Mouse (Mus musculus) stomach, embryonic 14.5 days (tissue): ENCODE measurements at regions not wholly inside any gene's neighbourhood (a gene's known extent, or its start where the extent isn't known, plus 50 kb on each side); places are given as distances from the start of the nearest gene placed in this dataset.

Source experiments
- ATAC-seq: fragments of 200-750 bp; cut with Nextera tagmentation; 2 replicates; pipeline ENCODE4 v1.8.0; 2017; ENCODE audit warnings: low read depth, moderate TSS enrichment; ENCODE audit not compliant: insufficient number of reproducible peaks, insufficient read depth, low FRiP score
- H3K27ac ChIP-seq: fragments of 300-500 bp; sonication (generic); 2 replicates; pipeline ENCODE4 v1.5.1; 2014; ENCODE audit warnings: mild to moderate bottlenecking, low read length, moderate library complexity, mixed read lengths
- H3K27me3 ChIP-seq: fragments of 300-500 bp; sonication (generic); 2 replicates; pipeline ENCODE4 v1.6.1; 2014; ENCODE audit warnings: low read length, control low read depth, mixed read lengths; ENCODE audit not compliant: control insufficient read depth, insufficient read depth
- H3K36me3 ChIP-seq: fragments of 300-500 bp; sonication (generic); 2 replicates; pipeline ENCODE4 v1.6.1; 2014; ENCODE audit warnings: mild to moderate bottlenecking, control low read depth, low read length, moderate library complexity, mixed read lengths; ENCODE audit not compliant: control insufficient read depth, insufficient read depth
- H3K4me1 ChIP-seq: fragments of 300-500 bp; sonication (generic); 2 replicates; pipeline ENCODE4 v1.6.1; 2014; ENCODE audit warnings: low read length, control low read depth, mixed read lengths; ENCODE audit not compliant: control insufficient read depth, insufficient read depth
- H3K4me2 ChIP-seq: fragments of 300-500 bp; sonication (generic); replicated peaks from 2 replicates; pipeline ENCODE4 v1.6.1; 2014; ENCODE audit warnings: low read depth, low read length, control low read depth
- H3K4me3 ChIP-seq: fragments of 300-500 bp; sonication (generic); 2 replicates; pipeline ENCODE4 v1.5.1; 2014; ENCODE audit warnings: low read depth, low read length, control low read depth
- H3K9ac ChIP-seq: fragments of 300-500 bp; sonication (generic); replicated peaks from 2 replicates; pipeline ENCODE4 v1.6.1; 2014; ENCODE audit warnings: low read depth, mild to moderate bottlenecking, control low read depth, low read length, moderate library complexity, mixed read lengths
- H3K9me3 ChIP-seq: fragments of 300-500 bp; sonication (generic); 2 replicates; pipeline ENCODE4 v1.6.1; 2016; ENCODE audit warnings: low read depth, low read length, control low read depth; ENCODE audit not compliant: control insufficient read depth
- WGBS: fragments of 180-500 bp; shearing (Covaris S2); extraction: QIAGEN DNeasy Blood & Tissue Kit; methylation state at CpG from one replicate; pipeline ENCODE4 v1.1.7; 2014; 5-methylcytosine and 5-hydroxymethylcytosine counted together

DNA sequence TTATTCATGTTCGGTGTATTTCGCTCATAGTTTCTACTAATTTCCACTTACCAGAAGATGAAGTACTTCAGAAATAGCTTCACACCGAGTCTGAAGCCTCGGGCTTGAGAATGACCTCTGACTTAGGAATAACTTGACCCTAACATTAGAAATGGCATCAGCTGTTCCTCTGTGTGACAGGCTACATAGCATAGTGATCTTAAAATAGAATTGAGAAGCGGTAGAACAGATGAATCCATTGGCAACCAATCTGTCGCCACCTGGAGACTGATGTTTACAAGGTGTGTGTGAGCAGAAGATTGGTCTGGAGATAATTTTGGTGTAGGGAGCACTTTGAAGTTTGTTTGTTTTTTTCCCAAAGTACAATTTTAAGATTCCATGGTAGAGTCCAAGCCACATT lies 60.9 kb upstream of the Ahi1 start:
- Histone ChIP-seq H3K4me2 (no peak overlapping the region), H3K27me3 (no peaks in the 10 kb centered on the region), H3K4me1 (no peaks in the 10 kb centered on the region), H3K4me3 (no peak overlapping the region), H3K9ac (no peak overlapping the region), H3K36me3 (no peaks in the 10 kb centered on the region), H3K9me3 (no peaks in the 10 kb centered on the region), H3K27ac (no peak overlapping the region)
- 59% methylated on average over 6 of the region's 6 CpGs for WGBS
- no peak for ATAC-seq

DNA sequence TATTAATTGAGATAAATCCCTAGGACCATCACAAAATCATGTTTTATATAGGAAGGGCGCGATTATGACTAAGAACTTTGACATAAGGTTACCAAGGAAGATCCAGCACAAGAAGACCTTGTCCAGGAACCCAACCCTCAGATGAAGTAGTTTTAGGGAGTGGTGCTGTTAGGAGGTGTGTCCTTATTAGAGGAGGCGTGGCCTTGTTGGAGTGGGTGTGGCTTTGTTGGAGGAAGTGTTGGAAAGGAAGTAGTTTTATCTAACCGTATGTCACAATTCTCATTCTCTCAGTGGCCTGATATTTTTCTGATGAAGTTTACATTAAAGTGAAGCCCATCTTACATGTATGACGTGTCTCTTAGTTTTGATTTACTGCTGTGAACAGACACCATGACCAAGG lies 68.7 kb upstream of the Ahi1 start:
- Histone ChIP-seq H3K9ac (no peak overlapping the region), H3K4me2 (no peak overlapping the region), H3K27me3 (no peaks in the 10 kb centered on the region), H3K9me3 (no peaks in the 10 kb centered on the region), H3K27ac (no peak overlapping the region), H3K36me3 (no peaks in the 10 kb centered on the region), H3K4me3 (no peak overlapping the region), H3K4me1 (no peaks in the 10 kb centered on the region)
- ATAC-seq = no peak
- WGBS = 88% methylated on average over 5 of the region's 5 CpGs

DNA sequence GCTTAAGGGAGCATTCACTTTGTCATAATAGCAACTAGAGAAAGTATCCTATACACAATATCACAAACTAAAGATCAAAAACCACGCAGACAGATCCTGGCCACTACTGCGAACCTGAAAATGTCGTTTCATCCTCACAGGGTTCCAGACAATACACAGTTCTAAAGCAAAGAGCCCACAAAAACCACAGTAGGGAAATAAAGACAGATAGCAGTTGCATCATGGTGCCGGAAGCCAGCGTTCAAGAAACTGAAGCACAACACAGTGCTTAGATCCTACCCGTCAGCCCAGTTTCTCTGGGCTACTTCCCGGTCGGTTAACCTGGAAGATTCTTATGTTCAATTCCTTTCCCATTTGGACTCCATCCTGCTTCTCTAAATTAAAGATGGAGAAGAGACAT lies 69.7 kb upstream of the Ahi1 start:
- 92% methylated on average over 8 of the region's 8 CpGs for WGBS
- H3K9ac ChIP-seq = no peak overlapping the region
- no peak overlapping the region for H3K4me3 ChIP-seq
- H3K27me3 ChIP-seq = no peaks in the 10 kb centered on the region
- no peaks in the 10 kb centered on the region for H3K9me3 ChIP-seq
- ATAC-seq = no peak
- no peaks in the 10 kb centered on the region for H3K36me3 ChIP-seq
- no peak overlapping the region for H3K27ac ChIP-seq
- H3K4me1 ChIP-seq = no peaks in the 10 kb centered on the region
- H3K4me2 ChIP-seq = no peak overlapping the region

DNA sequence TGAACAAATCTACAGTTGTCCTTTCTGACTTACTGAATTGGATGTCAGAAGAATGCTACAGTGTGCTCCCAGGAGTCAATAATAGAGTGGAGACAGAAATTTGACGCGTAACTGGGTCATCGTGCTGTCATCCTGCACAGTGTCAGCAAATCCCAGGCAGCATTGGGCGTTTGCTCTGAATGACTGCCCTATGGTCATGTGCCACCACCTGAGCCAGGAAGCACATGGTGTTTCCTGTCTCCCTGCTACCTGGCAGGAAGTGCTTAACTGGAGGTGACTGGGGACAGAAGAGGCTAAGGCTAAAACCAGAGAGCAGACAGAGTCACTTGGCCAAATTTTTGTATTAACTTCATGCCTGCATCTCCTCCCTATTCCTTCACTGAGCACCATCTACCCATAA lies 72.1 kb upstream of the Ahi1 start:
- Histone ChIP-seq H3K27me3 (no peaks in the 10 kb centered on the region), H3K9me3 (no peaks in the 10 kb centered on the region), H3K27ac (no peak overlapping the region), H3K4me3 (no peak overlapping the region), H3K9ac (no peak overlapping the region), H3K4me1 (0 out of 2 replicates have a peak, but pooled peaks cover 3% of the 10 kb centered on the region), H3K36me3 (no peaks in the 10 kb centered on the region), H3K4me2 (no peak overlapping the region)
- WGBS = 84% methylated on average over 4 of the region's 4 CpGs
- ATAC-seq = no peak

DNA sequence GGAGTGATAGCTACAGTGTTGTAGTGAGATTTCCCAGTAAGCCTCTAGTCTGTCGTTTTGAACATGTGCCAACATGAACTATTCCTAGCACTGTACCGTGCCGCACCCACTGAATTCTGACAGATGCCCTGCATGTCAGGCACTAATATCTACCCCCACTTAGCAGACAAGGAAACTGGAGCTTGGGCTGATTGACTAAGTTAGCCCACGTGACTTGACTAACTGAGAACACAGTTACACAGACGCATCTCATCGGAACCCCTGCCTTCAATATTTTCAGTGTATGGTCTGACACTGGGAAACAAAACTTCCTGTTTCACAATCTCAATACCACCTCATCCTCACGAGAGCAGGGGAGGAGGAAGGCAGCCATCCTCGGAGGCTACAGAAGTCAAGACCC lies 72.9 kb upstream of the Ahi1 start:
- Histone ChIP-seq H3K9ac (no peak overlapping the region), H3K4me1 (0 out of 2 replicates have a peak, but pooled peaks cover 3% of the 10 kb centered on the region), H3K4me2 (no peak overlapping the region), H3K27ac (no peak overlapping the region), H3K9me3 (no peaks in the 10 kb centered on the region), H3K36me3 (no peaks in the 10 kb centered on the region), H3K27me3 (no peaks in the 10 kb centered on the region), H3K4me3 (no peak overlapping the region)
- WGBS = 79% methylated on average over 8 of the region's 8 CpGs
- no peak for ATAC-seq

DNA sequence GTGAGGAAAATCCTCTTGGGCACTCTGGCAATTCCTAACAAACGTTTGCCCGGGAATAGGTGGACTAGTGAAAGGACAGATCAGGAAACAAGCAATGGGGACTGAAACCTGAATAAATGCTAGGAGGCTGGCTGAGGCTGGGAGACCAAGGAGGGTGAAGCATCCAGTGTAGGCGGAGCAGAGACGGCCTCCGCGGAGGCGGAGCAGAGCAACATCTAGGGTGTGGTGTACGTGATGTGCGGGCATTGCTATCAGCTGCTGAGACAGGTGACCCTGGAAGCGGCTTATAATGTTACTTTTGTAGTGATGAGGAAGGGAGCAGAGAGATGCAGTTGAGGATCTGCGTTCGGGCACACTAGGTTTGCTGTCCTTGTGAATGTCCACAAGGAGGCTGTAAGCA lies 85.3 kb upstream of the Ahi1 start:
- H3K4me2 ChIP-seq = no peak overlapping the region
- H3K9ac ChIP-seq = no peak overlapping the region
- H3K27me3 ChIP-seq = no peaks in the 10 kb centered on the region
- H3K36me3 ChIP-seq = no peaks in the 10 kb centered on the region
- no peaks in the 10 kb centered on the region for H3K4me1 ChIP-seq
- H3K27ac ChIP-seq = no peak overlapping the region
- H3K9me3 ChIP-seq = no peaks in the 10 kb centered on the region
- no peak overlapping the region for H3K4me3 ChIP-seq
- no peak for ATAC-seq
- 82% methylated on average over 12 of the region's 12 CpGs for WGBS

DNA sequence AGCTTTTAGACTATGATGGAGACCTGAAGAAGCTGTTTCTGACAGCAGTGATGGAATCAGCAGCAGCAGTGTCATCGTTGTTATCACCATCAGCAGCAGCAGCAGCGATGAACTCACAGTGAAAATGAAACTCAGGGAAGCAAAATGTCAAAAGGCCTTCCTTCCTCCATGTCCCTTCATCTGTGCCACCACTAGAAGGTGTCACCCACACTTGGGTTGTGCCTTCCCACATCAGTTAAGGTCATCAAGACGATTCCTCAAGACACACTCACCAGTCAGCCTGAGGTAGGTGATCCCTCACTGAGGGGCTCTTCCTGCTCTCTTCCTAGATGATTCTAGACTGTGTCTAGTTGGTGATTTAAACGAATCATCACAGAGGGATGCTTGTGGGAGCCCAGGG lies 87.3 kb upstream of the Ahi1 start:
- no peak overlapping the region for H3K4me3 ChIP-seq
- H3K4me2 ChIP-seq = no peak overlapping the region
- no peaks in the 10 kb centered on the region for H3K36me3 ChIP-seq
- no peaks in the 10 kb centered on the region for H3K4me1 ChIP-seq
- no peak overlapping the region for H3K9ac ChIP-seq
- H3K27me3 ChIP-seq = no peaks in the 10 kb centered on the region
- 78% methylated on average over 4 of the region's 4 CpGs for WGBS
- no peaks in the 10 kb centered on the region for H3K9me3 ChIP-seq
- H3K27ac ChIP-seq = no peak overlapping the region
- no peak for ATAC-seq

DNA sequence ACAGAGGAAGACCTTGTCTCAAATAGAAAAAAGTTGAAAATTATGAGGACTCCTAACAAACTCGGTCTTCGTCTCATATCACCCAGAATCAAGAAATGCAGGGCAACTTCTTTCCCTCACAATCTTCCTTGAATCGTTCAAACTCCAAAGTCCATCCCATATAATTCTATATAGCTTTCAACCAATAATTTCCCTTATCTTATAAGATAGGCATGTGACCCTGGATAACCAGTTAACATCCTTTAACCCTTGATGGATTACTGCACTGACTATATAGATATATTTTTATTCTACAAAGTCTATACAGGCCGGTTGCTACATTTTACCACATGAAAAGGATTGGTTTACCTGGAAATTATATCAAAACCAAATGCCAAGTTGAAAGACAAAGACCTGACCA lies 94.9 kb upstream of the Ahi1 start:
- H3K4me1 ChIP-seq = peaks cover 10% of the 10 kb centered on the region; the same call in 1 of the 2 replicates
- 91% methylated on average over 4 of the region's 4 CpGs for WGBS
- no peak overlapping the region for H3K27ac ChIP-seq
- H3K4me3 ChIP-seq = no peak overlapping the region
- no peak overlapping the region for H3K4me2 ChIP-seq
- H3K9ac ChIP-seq = no peak overlapping the region
- no peak for ATAC-seq
- no peaks in the 10 kb centered on the region for H3K27me3 ChIP-seq
- no peaks in the 10 kb centered on the region for H3K9me3 ChIP-seq
- H3K36me3 ChIP-seq = no peaks in the 10 kb centered on the region

DNA sequence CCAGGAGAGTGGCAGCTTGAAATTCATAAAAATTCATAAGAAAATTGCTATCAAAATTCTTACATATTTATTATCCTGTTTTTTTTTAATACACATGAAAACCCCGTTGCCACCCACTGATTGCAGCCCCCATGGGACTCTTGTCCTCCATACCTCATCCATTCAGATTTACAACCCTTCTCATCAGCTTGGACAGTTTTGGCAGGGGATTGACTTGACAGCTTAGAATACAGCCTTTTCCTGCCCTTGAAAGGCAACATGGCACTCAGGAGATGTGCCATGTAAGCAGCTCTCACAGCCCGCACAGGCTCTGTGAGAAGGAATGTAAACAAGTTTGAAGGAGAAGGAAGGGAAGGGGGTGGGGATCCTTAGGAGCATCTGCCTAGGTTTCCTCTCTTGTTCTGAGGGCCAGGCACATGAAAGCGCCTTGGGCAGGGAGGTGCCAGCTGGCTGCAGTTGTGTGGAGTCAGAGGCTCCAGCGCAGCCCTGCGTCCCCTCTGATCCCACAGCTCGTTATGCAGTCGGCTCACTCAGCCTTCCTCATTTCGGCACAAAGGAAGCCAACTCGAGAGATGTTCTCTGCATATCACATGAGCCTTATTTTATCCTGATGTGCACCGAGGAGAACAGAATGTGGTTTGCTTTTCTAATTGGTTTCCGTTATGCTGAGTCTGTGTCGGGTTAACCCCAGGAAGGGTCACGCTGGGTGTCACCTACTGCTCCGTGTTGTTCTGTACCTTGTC lies 97.6 kb upstream of the Ahi1 start:
- Histone ChIP-seq H3K9ac (no peak overlapping the region), H3K27ac (no peak overlapping the region), H3K4me2 (peak overlapping the region; percentile 30; the same call in 1 of the 2 replicates), H3K4me1 (peaks cover 10% of the 10 kb centered on the region; the same call in 1 of the 2 replicates), H3K9me3 (no peaks in the 10 kb centered on the region), H3K27me3 (no peaks in the 10 kb centered on the region), H3K4me3 (no peak overlapping the region), H3K36me3 (no peaks in the 10 kb centered on the region)
- 16% methylated on average over 14 of the region's 14 CpGs for WGBS
- no peak for ATAC-seq
